Mouse (Mus musculus) small intestine, adult 2 months (tissue): ENCODE data around the gene Bcl7a. TPM values are rescaled to one million over a fixed set of nuclear protein-coding genes. Genes with fewer than 3 reads are reported as not detected.

Experiments
- H3K27ac ChIP-seq: fragments of 200-500 bp; 2 replicates; pipeline ENCODE4 v1.5.1; 2012; ENCODE audit warnings: low read depth, low read length, control low read depth, inconsistent platforms; ENCODE audit not compliant: insufficient read depth
- H3K27me3 ChIP-seq: fragments of 200-500 bp; 2 replicates; pipeline ENCODE4 v1.6.1; 2012; ENCODE audit warnings: mild to moderate bottlenecking, moderate library complexity, low read length, inconsistent platforms; ENCODE audit not compliant: control insufficient read depth, insufficient read depth
- H3K36me3 ChIP-seq: fragments of 200-500 bp; 2 replicates; pipeline ENCODE4 v1.6.1; 2012; ENCODE audit warnings: mild to moderate bottlenecking, low read length, control low read depth, inconsistent platforms; ENCODE audit not compliant: control insufficient read depth, insufficient read depth
- H3K4me1 ChIP-seq: fragments of 200-500 bp; 2 replicates; pipeline ENCODE4 v1.6.1; 2012; ENCODE audit warnings: low read length, inconsistent platforms, mixed read lengths; ENCODE audit not compliant: control insufficient read depth, insufficient read depth, insufficient read length
- H3K4me3 ChIP-seq: fragments of 200-500 bp; 2 replicates; pipeline ENCODE4 v1.5.1; 2012; ENCODE audit warnings: low read depth, mild to moderate bottlenecking, control low read depth, inconsistent platforms, low read length, moderate library complexity
- CTCF ChIP-seq: fragments of 200-500 bp; IDR thresholded peaks from 2 replicates; pipeline ENCODE4 v1.5.1; 2012; ENCODE audit warnings: low read depth, mild to moderate bottlenecking, control low read depth, inconsistent platforms, low read length, moderate library complexity, mixed read lengths; ENCODE audit not compliant: insufficient replicate concordance, insufficient read length; ENCODE audit errors: extremely low read depth
- POLR2A ChIP-seq: fragments of 200-500 bp; IDR thresholded peaks from 2 replicates; pipeline ENCODE4 v1.6.1; 2012; ENCODE audit warnings: low read depth, mild to moderate bottlenecking, control low read depth, inconsistent platforms, low read length, moderate library complexity
- WGBS: fragments of 180-500 bp; shearing (Covaris S2); methylation state at CpG from one replicate; pipeline ENCODE4 v1.1.7; 2018; 5-methylcytosine and 5-hydroxymethylcytosine counted together
- polyA plus RNA-seq: library from polyadenylated mRNA; depleted of rRNA; stranded (reverse); fragments of >200 nt; gene quantifications from 2 replicates; pipeline ENCODE4 v1.2.3, GENCODE M21; 2012; rRNA removed

Gene Bcl7a
- polyA plus RNA-seq, 1 experiment, result 2.8 TPM

DNA sequence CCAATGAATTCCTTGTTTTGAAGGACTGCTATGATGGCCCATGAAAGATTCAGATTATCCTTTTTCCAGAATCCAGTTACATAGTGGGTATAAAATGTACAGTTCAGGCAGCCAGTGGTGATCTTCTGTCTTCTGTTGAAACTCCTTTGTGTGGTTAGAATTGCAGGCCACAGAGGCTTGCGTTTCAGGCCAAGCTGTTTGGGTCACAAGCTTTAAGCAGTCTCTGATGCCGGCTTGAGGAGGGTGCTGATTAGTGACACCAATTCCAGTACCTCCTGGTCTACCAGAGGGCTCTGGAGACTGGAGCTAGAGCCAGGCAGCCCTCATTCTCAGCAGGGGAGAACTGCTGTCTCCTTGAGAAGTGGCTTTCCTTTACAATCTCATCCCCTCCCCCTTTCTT lies 63.3 kb downstream of the Bcl7a start:
- Histone ChIP-seq H3K27me3 (no peaks in the 10 kb centered on the region), H3K27ac (no peak overlapping the region), H3K36me3 (peaks cover 5% of the 10 kb centered on the region; the same call in 1 of the 2 replicates), H3K4me1 (peaks cover 5% of the 10 kb centered on the region; the same call in 1 of the 2 replicates), H3K4me3 (no peak overlapping the region)
- no peak for TF ChIP-seq CTCF
- TF ChIP-seq POLR2A, result no peak
- 51% methylated on average over 2 of the region's 2 CpGs for WGBS

DNA sequence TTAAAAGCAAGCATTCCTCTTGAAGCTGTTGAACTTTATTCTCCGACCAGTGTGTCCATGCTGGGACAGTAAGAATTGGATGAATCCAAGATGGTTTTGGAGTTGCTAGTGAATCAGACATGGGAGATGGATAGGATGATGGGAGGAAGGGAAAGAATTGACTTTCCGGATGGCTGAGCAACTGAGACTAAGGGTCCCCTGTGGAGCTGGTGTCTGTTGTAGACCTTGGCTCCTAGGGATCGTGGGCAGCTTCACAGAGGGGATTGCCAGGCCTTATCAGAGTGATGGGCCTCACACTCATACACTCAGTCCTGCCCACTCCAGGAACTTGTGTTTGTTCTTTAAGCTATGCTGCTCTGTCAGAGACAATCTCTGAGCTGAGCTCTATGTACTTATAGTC lies 64.5 kb downstream of the Bcl7a start:
- Histone ChIP-seq H3K36me3 (peaks cover 5% of the 10 kb centered on the region; the same call in 1 of the 2 replicates), H3K4me3 (no peak overlapping the region), H3K27me3 (no peaks in the 10 kb centered on the region), H3K4me1 (peaks cover 6% of the 10 kb centered on the region; the same call in 1 of the 2 replicates), H3K27ac (no peak overlapping the region)
- TF ChIP-seq POLR2A (no peak), CTCF (no peak)
- WGBS, result 57% methylated on average over 3 of the region's 3 CpGs

DNA sequence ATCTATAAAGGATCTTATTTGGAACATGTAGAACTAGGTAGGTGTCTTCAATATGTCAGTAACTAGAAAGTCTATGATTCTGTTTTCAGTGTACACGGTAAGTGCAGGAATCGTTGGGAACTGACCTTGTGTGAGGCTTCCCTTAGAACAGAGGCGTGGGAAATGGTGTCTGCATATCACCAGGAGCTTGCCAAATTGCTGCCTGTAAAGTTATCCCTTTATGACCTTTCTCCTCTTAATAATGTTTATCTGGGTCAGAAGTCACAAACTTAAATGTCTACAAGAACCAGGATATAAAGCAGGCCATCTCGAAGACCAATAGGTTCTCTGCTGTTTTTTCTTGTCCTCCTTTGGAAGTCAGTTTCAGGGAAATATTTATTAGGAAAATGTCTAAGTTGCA lies 68.6 kb downstream of the Bcl7a start:
- WGBS, result 14% methylated on average over 4 of the region's 4 CpGs
- H3K27ac ChIP-seq, result peak overlapping the region; percentile 58
- no peak overlapping the region for H3K4me3 ChIP-seq
- no peaks in the 10 kb centered on the region for H3K27me3 ChIP-seq
- TF ChIP-seq CTCF (no peak), POLR2A (no peak)
- peaks cover 16% of the 10 kb centered on the region; the same call in 1 of the 2 replicates for H3K4me1 ChIP-seq
- peaks cover 5% of the 10 kb centered on the region; the same call in 1 of the 2 replicates for H3K36me3 ChIP-seq

DNA sequence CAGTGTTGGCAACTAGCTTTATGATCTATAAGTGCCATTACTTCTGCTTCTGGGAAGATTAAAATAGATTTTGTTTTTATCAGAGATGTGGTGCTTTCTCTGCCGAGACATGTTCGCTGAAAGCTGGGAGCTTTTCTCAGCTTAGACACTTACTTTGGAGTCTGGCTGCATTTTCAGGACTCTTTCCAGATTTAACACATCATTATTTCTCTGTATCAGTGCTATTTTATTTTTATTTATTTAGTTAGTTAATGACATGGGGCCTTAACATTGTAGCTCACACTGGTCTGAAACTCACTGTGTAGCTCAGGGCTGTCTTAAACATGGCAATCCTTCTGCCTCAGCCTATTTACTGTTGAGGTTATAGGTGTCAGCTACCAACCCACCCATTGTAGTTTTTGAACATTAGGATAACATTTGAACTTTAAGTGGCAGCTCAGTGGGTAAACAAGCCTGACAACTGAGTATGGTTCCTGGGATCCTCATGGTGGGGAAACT lies 70.3 kb downstream of the Bcl7a start:
- TF ChIP-seq POLR2A, result no peak
- no peak for TF ChIP-seq CTCF
- peaks cover 5% of the 10 kb centered on the region; the same call in 1 of the 2 replicates for H3K36me3 ChIP-seq
- WGBS, result 21% methylated on average over 2 of the region's 2 CpGs
- H3K27ac ChIP-seq, result no peak overlapping the region
- H3K4me1 ChIP-seq, result peaks cover 17% of the 10 kb centered on the region; the same call in 1 of the 2 replicates
- no peaks in the 10 kb centered on the region for H3K27me3 ChIP-seq
- no peak overlapping the region for H3K4me3 ChIP-seq

DNA sequence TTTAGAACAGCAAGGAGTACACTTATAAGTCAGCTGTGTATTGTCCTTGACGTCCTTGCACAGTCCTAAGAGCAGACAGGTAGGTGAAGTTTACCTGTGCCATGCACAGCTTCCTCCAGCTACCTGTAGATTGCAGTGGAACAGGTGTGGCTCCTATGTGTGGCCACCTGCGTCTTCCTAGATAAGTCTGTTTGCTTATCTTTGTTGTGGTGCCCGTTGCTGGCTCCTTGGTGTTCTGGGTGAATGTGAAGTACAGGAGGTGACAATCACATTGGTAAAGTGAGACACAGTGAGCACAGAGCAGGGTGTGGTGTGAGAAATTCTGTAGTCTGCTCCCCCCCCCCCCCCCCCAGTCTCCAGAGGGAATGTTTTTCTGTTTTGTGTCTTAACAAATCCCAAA lies 72.5 kb downstream of the Bcl7a start:
- Histone ChIP-seq H3K4me3 (no peak overlapping the region), H3K36me3 (no peaks in the 10 kb centered on the region; the same call in 1 of the 2 replicates), H3K4me1 (peaks cover 17% of the 10 kb centered on the region; the same call in 1 of the 2 replicates), H3K27me3 (no peaks in the 10 kb centered on the region), H3K27ac (peak overlapping the region; percentile 76)
- TF ChIP-seq CTCF, result no peak
- no peak for TF ChIP-seq POLR2A
- 23% methylated on average over 3 of the region's 3 CpGs for whole genome bisulfite sequencing

DNA sequence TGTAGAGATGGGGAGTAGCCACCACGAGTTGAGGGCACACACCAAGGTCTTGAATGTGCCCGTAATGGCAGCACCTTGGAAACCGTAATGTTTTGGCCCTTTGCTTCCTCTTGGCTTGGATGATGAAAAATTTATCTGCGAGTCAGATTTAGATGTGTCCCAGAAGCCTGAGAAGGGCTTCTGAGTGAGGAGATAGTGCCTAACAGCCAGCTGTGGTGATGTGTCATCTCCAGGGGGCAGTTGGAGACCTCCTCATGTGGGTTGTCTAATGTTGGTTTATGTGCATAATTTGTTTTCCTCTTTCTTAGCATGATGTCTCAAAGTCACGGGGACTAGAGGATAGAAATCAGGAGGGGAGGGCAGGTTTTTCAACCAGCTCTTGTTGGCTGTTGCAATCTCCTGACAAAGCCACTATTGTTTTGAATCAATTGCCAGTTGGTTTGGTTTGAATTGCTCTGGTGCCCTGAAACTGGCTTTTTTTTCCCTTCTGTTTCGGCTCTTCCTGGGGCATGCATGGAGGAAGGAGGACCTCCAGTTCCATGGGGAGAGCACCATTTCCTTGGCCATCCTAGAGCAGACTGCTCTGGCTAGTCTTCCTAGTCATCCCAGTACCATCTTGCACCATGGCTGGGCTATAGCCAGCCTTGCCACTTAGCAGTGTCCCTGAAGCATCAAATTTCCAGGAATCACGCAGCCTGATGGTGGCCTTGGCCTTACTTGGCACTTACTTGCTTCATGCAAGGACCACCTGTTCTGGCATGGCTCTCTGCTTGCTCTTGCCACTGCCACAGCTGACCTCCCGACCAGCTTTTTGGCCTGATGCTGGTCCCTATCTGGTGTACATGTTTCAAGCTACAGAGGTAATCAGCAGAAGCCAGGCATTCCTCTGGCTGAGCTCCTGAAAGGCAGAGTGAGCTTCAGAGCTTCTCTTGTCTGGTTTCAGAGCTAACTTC lies 73.2 kb downstream of the Bcl7a start:
- Histone ChIP-seq H3K36me3 (no peaks in the 10 kb centered on the region; the same call in 1 of the 2 replicates), H3K27me3 (no peaks in the 10 kb centered on the region), H3K4me1 (peaks cover 17% of the 10 kb centered on the region; the same call in 1 of the 2 replicates), H3K4me3 (no peak overlapping the region), H3K27ac (peak overlapping the region; percentile 28)
- 25% methylated on average over 8 of the region's 8 CpGs for WGBS
- TF ChIP-seq CTCF, result no peak
- TF ChIP-seq POLR2A, result no peak

DNA sequence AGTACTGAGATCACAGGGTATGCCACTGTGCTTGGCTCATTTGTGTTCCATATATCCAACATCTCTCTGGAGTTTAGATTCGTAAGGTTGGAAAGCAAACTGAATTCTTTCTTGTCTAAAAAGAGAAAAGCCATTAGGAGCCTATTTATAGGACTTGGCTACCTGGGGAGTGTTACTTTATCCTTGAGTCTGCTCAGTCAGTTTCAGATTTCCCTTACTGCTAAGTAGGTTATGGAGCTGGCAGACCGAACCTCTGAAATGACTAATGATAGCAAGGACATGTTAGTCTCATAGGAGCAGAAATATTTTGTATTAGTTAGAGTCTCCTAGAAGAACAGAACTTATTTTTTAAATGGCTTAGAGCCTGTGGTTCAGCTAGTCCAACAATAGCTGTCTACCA lies 80.3 kb downstream of the Bcl7a start:
- H3K4me1 ChIP-seq, result no peaks in the 10 kb centered on the region
- 56% methylated on average over 2 of the region's 2 CpGs for WGBS
- H3K27me3 ChIP-seq, result no peaks in the 10 kb centered on the region
- TF ChIP-seq POLR2A (no peak), CTCF (no peak)
- H3K27ac ChIP-seq, result no peak overlapping the region
- no peak overlapping the region for H3K4me3 ChIP-seq
- peaks cover 1% of the 10 kb centered on the region; the same call in 1 of the 2 replicates for H3K36me3 ChIP-seq

Other genes starting within 250 kb of the Bcl7a start
- gene Rhof, start 211.1 kb upstream of the Bcl7a start, polyA plus RNA-seq, result 28.0 and 91.6 TPM in 2 replicates
- gene Setd1b, start 201.6 kb upstream of the Bcl7a start, polyA plus RNA-seq, result 10.7 and 18.5 TPM in 2 replicates
- gene Psmd9, start 174.4 kb upstream of the Bcl7a start, polyA plus RNA-seq, result 12.5 and 21.9 TPM in 2 replicates
- gene Hpd, start 161.1 kb upstream of the Bcl7a start, polyA plus RNA-seq, result 5.5 and 19.6 TPM in 2 replicates
- 0.25 and 0.27 TPM in 2 replicates for gene Wdr66, start 91.7 kb upstream of the Bcl7a start, polyA plus RNA-seq
- 25.3 and 39.7 TPM in 2 replicates for gene Mlxip, start 51.0 kb downstream of the Bcl7a start, polyA plus RNA-seq
- not detected in 2 replicates for gene Lrrc43, start 145.5 kb downstream of the Bcl7a start, polyA plus RNA-seq
- not detected in 2 replicates for gene Il31, start 145.7 kb downstream of the Bcl7a start, polyA plus RNA-seq
- gene B3gnt4, start 166.6 kb downstream of the Bcl7a start, polyA plus RNA-seq, result not detected in 2 replicates
- 16.8 and 25.6 TPM in 2 replicates for gene Diablo, start 180.3 kb downstream of the Bcl7a start, polyA plus RNA-seq
- gene Gm49027, start 181.7 kb downstream of the Bcl7a start, polyA plus RNA-seq, result 6.9 and 9.3 TPM in 2 replicates
- gene Vps33a, start 229.2 kb downstream of the Bcl7a start, polyA plus RNA-seq, result 4.6 and 7.8 TPM in 2 replicates